Mouse (Mus musculus) bone marrow, adult 2 months (tissue): Measurements from ENCODE around the gene Dnaic1. TPM values are rescaled to one million over a fixed set of nuclear protein-coding genes. Genes with fewer than 3 reads are reported as not detected.

Source experiments
- H3K27ac ChIP-seq: fragments of 200-500 bp; 2 replicates; pipeline ENCODE4 v1.5.1; 2012; ENCODE audit warnings: low read depth, mild to moderate bottlenecking, control low read depth, inconsistent platforms, low read length; ENCODE audit not compliant: control insufficient read depth, poor library complexity, insufficient read depth
- H3K4me1 ChIP-seq: fragments of 200-500 bp; 2 replicates; pipeline ENCODE4 v1.6.1; 2011; ENCODE audit warnings: low read length; ENCODE audit not compliant: control insufficient read depth, insufficient read depth
- H3K4me3 ChIP-seq: fragments of 200-500 bp; replicated peaks from 2 replicates; pipeline ENCODE3; 2011; ENCODE audit warnings: mild to moderate bottlenecking, low read depth, low read length, control low read depth; ENCODE audit not compliant: control insufficient read depth
- CTCF ChIP-seq: fragments of 200-500 bp; IDR thresholded peaks from 2 replicates; pipeline ENCODE4 v1.5.1; 2011; ENCODE audit warnings: low read length, control low read depth; ENCODE audit not compliant: control insufficient read depth, insufficient read depth
- POLR2A ChIP-seq: fragments of 200-500 bp; IDR thresholded peaks from 2 replicates; pipeline ENCODE4 v1.6.1; 2011; ENCODE audit warnings: low read depth, mild to moderate bottlenecking, control low read depth, low read length, borderline replicate concordance; ENCODE audit not compliant: control insufficient read depth
- WGBS: fragments of 180-500 bp; shearing (Covaris S2); methylation state at CpG from one replicate; pipeline ENCODE4 v1.1.7; 2018; 5-methylcytosine and 5-hydroxymethylcytosine counted together
- polyA plus RNA-seq: library from polyadenylated mRNA; stranded (reverse); fragments of >200 nt; gene quantifications from 2 replicates; pipeline ENCODE4 v1.2.4, GENCODE M21; 2011; ENCODE audit warnings: low replicate concordance; ENCODE audit not compliant: missing spikeins, insufficient read depth, insufficient read length

The Dnaic1 gene
- polyA plus RNA-seq, 1 experiment, result not detected

GRCm38 (mm10) chr4:41672522-41672963 is 103.0 kb downstream of the Dnaic1 start:
- no peak overlapping the region for H3K27ac ChIP-seq
- H3K4me3 ChIP-seq, result no peak overlapping the region
- 61% methylated on average over 8 of the region's 8 CpGs for WGBS
- no peak for TF ChIP-seq CTCF
- TF ChIP-seq POLR2A, result no peak
- no peaks in the 10 kb centered on the region for H3K4me1 ChIP-seq

GRCm38 (mm10) chr4:41673186-41673585 is 103.6 kb downstream of the Dnaic1 start:
- 79% methylated on average over 19 of the region's 19 CpGs for WGBS
- H3K4me3 ChIP-seq, result no peak overlapping the region
- no peaks in the 10 kb centered on the region for H3K4me1 ChIP-seq
- H3K27ac ChIP-seq, result no peak overlapping the region
- TF ChIP-seq POLR2A (no peak), CTCF (no peak)

GRCm38 (mm10) chr4:41676248-41677005 is 106.9 kb downstream of the Dnaic1 start:
- H3K4me3 ChIP-seq, result no peak overlapping the region
- WGBS, result 41% methylated on average over 17 of the region's 17 CpGs
- TF ChIP-seq POLR2A (no peak), CTCF (no peak)
- no peak overlapping the region for H3K27ac ChIP-seq
- H3K4me1 ChIP-seq, result no peaks in the 10 kb centered on the region

GRCm38 (mm10) chr4:41677006-41677629 is 107.5 kb downstream of the Dnaic1 start:
- Histone ChIP-seq H3K4me3 (no peak overlapping the region), H3K4me1 (no peaks in the 10 kb centered on the region), H3K27ac (no peak overlapping the region)
- WGBS, result 45% methylated on average over 13 of the region's 13 CpGs
- TF ChIP-seq POLR2A, result no peak
- TF ChIP-seq CTCF, result no peak

GRCm38 (mm10) chr4:41678863-41679262 is 109.3 kb downstream of the Dnaic1 start:
- Histone ChIP-seq H3K4me3 (no peak overlapping the region), H3K27ac (no peak overlapping the region), H3K4me1 (no peaks in the 10 kb centered on the region)
- 69% methylated on average over 6 of the region's 6 CpGs for WGBS
- TF ChIP-seq CTCF (no peak), POLR2A (no peak)

GRCm38 (mm10) chr4:41679291-41679690 is 109.7 kb downstream of the Dnaic1 start:
- Histone ChIP-seq H3K4me1 (no peaks in the 10 kb centered on the region), H3K27ac (no peak overlapping the region), H3K4me3 (no peak overlapping the region)
- WGBS, result 50% methylated on average over 2 of the region's 2 CpGs
- TF ChIP-seq CTCF (no peak), POLR2A (no peak)

- Histone ChIP-seq H3K4me1 (no peaks in the 10 kb centered on the region), H3K27ac (no peak overlapping the region), H3K4me3 (no peak overlapping the region)
- 40% methylated on average over 4 of the region's 4 CpGs for WGBS
- no peak for TF ChIP-seq POLR2A
- TF ChIP-seq CTCF, result no peak
These were observed 111.6 kb downstream of the Dnaic1 start for GRCm38 (mm10) chr4:41681176-41681575.

- no peak overlapping the region for H3K4me3 ChIP-seq
- TF ChIP-seq POLR2A, result no peak
- TF ChIP-seq CTCF, result no peak
- no peaks in the 10 kb centered on the region for H3K4me1 ChIP-seq
- 62% methylated on average over 10 of the region's 10 CpGs for WGBS
- H3K27ac ChIP-seq, result no peak overlapping the region
These were observed 112.4 kb downstream of the Dnaic1 start for GRCm38 (mm10) chr4:41681947-41682346.
